Mouse (Mus musculus) NIH3T3 (cell line): Measurements from ENCODE around the gene Polr1d.

ENCODE experiments used
- DNase-seq: peaks from one replicate; pipeline ENCODE4 v3.0.0-alpha.2; 2012; ENCODE audit warnings: low read depth

Gene Polr1d

GRCm38 (mm10) chr5:147055572-147056245 lies 21.1 kb upstream of the Polr1d start:
- DNase-seq = peak; percentile 66

DNA sequence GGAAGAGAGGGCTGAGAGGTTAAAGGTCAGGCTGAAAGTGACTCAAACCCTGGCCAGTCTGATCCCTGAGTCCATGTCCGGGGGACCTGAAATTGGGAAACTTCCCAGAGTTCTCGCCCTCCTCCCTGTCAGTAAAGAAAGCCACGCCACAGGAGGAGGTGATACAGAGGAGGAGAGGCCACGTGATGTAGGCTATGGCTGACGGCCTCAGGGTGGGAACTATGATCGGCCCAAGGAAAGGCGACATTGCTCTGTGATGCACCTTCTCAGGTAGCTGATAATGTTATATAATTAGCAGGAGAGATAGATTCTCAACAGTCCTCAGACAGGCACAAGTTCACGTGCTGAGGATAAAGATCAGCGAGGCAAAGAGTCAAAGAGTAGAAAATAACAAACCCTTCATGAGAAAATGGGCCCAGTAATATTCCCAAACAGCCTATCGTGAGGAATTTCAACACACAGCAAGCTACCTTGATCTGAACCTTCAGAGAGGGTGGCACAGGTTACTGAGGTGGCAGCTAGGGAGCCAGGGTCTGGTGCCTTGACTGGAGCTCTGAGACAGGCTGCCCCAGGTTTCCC lies 20.0 kb upstream of the Polr1d start:
- DNase-seq = no peak

GRCm38 (mm10) chr5:147057626-147058414 lies 19.0 kb upstream of the Polr1d start:
- peak; percentile 58 for DNase-seq

DNA sequence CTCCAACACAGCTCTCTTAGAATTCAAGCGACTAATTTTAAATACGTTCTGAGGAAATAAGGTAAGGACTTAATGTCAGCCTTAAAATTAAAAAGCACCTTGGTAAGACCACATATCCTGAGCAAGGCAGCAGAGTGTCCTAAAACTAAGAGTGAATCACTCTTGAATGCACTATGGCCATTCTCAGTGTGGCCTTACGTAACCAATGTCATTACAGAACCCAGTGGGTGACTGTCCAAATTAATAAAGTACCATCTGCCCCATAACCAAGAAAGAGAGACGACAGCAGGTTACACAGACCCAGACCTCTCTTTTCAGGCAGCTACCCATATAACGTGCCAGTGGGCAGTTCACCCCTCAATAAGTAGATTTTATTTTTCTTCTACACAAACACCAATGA lies 18.2 kb upstream of the Polr1d start:
- DNase-seq = no peak

GRCm38 (mm10) chr5:147059319-147059718 lies 17.5 kb upstream of the Polr1d start:
- DNase-seq = no peak

DNA sequence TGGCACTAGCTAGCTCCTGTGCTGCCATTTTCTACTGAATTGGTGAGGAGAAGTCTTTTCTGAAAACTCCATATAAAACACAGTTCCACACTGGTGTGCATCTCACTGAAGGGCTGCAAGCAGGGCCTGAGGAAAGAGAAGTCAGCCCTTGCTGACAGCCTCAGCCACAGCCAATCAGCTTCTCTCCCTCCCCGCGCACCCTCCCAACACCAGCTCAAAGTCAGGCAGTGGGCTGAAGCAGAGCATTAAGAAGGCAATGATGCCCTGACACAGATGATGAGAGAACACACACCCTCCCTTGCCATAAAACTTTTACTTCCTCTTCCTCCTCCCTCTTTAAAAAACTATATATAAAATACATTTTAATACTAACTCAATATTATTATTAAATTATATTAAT lies 16.8 kb upstream of the Polr1d start:
- no peak for DNase-seq

DNA sequence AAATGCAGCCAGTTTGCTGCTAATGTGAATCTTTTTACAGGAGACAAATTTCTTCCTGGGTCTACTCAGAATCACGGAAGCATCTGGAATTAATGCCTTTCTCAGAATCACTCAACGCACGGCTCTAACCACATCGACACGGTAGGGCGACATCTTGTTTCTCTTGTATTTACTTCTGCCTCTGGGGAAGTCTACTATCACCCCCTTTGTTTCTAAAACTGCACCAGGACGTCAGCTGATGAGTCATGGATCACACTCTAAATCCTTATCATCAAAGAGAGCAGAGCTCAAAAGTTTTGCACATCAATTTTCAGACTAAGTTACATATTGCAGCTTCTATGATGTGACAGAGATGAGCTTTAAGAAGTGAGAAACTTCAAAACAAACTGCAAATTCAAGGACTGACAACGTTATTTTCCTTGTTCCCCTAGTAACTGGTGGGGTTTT lies 13.6 kb upstream of the Polr1d start:
- DNase-seq = peak; percentile 56

DNA sequence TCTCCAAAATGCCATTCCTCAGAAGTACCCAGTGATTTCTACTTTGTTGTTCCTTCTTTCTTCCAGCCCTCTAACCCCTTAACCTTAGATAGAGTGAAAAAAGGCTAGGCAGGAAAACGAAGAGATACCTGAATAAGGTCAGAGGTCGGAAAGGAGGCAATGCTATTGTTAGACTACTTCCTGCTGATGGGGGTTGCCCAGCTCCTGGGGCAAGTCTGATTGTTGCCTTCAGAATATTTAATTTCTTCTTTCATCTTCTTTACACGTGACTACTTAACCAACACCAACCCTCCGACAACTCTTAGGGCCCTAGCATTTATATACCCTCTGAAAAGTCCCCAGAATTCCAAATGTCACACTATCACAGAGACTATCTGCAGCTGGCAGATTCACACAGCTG lies 10.7 kb upstream of the Polr1d start:
- DNase-seq = no peak

GRCm38 (mm10) chr5:147066965-147067364 lies 9.9 kb upstream of the Polr1d start:
- no peak for DNase-seq

DNA sequence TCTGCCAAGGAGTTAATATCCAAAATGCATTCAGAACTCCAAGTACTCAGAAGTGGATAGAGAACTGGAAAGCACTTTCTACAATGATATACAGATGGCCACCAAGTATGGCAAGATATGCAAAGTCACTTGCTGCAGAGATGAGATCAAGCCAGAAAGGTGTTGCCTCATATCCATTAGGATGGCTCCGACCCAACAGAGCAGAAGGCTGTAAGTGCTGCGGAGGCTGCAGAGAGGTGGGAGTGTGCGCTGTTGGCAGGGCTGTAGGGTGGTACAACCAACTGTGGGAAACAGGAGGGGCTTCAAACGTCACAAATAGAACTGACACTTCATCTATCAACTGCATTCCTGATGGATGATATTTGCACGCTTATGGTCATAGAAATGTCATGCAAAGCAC lies 8.0 kb upstream of the Polr1d start:
- DNase-seq = no peak

GRCm38 (mm10) chr5:147070791-147071516 lies 5.9 kb upstream of the Polr1d start:
- DNase-seq = no peak

- no peak for DNase-seq
These were observed 5.0 kb upstream of the Polr1d start for GRCm38 (mm10) chr5:147071886-147072285.

DNA sequence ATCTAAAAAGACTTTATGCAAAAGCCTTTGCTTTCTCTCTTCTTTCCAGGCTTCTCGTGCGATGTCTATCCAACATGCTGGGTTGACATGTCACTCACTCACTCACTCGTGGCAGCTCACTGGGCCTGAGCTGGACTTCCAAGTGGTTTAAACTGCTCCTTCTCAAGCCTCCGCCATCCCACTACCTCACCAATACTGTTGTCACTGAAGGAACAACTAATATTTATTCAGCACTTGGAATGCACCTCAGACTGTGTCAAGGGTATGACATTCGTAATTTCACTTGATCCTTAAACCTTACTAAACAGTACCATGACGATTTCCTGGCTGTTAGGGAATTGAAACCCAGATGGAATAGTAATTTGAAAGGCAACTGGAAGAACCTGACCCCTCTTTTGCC lies 3.0 kb upstream of the Polr1d start:
- DNase-seq = no peak

DNA sequence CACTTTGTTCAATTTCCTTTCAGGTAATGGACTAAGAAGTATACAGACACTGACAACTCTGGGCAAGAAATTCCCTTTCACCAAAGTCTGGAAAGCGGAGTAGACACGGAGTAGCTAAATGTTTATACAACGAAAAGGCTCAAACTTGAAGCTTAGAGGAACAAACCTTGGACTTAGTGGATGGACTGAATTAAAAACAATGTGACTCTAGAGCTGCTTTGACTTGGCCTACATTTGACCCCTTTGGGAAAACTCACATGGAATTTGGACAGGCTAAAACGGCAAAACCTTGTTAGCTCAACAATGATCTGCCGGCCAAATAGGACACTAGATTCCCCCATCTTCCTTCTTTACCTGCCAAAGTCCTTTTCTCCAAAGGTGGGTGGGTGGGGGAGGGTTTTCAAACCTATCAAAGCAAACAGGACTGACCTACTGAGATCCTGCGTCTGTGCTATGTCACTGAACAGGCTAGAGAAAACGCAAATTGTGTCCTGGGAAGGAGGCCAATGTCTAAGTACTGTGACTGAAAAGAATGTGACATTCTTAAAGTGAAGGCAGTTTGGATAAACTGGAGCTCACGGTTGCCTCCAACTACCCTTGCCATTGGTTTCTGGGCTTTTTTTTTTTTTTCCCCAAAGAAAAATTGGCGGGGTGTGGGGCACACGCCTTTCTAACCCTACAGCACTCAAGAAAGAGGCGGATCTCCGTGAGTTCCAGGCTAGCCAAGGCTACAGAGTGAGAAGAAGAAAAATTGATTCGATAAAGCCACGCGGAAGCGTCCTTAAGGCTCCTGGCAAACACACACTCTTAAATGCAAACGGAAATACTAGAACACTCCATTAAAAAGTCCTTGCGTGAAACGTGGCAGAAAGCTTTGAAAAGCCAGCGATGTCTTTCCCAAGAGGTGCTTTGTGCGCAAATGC lies 1.5 kb upstream of the Polr1d start:
- DNase-seq = peak; percentile 37

DNA sequence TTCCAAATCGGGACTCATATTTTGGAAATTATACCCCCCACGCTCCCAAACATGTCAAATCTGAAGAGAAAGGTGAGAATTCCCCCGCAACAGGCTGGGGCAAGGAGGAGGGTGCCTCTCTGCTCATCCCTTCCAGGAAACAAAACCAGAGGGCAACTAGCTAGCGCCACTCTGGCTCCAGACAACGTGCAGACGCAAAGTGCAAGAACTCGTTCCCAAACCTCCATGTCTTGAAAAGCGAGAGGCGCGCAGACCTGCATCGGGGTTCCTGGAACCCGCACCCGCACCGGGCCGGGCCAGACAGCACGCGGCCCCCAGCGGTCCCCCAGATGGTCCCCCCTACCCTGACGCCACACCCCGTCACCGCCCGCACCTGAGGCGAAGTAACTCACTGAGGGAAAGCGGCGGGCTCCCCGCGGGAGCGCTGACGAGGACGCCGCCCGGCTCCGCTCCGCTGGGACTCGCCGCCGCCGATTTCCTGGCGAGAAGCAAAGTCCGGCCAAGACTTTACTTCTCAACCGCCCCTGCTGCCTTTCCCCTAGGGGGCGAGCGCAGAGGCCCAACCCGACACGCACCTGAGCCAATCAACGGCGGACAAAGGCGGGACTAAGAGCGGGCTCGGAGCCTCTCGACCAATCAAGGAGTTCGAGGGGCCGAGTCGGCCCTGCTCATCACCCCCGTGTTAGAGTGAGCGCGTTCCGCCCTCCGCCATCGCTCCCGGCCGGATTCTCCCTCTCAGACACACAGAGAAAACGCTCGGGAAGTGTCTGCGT lies 638 bp upstream of the Polr1d start, which contains the start of gene Lnx2:
TSS of gene Lnx2 (minus strand) at position 561 of the 773 bp plus-strand sequence.
- DNase-seq = peak; percentile 99

DNA sequence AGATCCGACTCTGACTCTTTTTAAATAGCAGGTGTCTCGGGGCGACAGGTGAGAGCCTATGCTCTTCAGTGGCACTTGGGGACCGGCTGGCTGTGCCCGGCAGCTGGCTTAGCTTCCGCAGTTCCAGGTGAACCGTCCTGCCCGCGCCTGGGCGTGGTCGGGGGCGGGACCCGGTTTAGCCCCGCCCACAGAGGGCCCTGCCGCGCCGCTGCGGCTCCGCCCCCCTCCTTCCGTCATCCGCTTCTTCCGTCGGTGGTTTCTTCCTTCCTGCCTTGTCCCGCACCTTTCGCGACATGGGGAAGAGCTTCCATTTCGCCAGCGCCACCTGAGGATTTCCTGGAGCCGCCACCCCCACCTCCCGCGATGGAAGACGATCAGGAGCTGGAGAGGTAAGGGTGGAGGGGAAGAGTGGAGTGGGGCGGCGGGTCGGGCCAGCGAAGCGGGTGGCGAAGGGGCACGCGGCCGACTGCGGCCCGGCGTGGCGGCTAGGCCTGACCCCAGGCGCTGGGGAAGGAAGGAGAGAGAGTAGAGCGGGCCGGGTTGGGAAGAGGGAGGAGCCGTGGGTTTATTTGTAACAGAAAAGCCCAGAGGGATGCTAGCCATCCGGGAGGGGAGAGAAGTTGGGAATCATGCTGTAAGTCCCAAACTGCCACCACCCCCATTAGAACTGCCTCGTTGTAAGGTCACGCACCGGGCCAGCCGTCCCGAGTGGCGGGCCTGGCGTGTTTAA lies 620 bp downstream of the Polr1d start:
- peak; percentile 92 for DNase-seq

GRCm38 (mm10) chr5:147078110-147078900 lies 1.5 kb downstream of the Polr1d start:
- DNase-seq = no peak

- DNase-seq = no peak
These were observed 8.5 kb downstream of the Polr1d start for GRCm38 (mm10) chr5:147085201-147085894.
